Mouse (Mus musculus) spleen, adult 2 months (tissue): ENCODE measurements around the gene Egr4. TPM values are rescaled to one million over a fixed set of nuclear protein-coding genes. Genes with fewer than 3 reads are reported as not detected.

Source experiments
- DNase-seq, 2 experiments: peaks; one replicate each; pipeline versions ENCODE4 v3.0.0 to v3.0.0-alpha.2; 2012 to 2021; ENCODE audit warnings: low spot score in 2 of 2, low read depth in 1 of 2
- H3K27ac ChIP-seq: fragments of 200-500 bp; 2 replicates; pipeline ENCODE4 v1.5.1; 2012; ENCODE audit warnings: low read length, inconsistent platforms; ENCODE audit not compliant: insufficient read depth
- H3K27me3 ChIP-seq: fragments of 200-500 bp; 2 replicates; pipeline ENCODE4 v1.6.1; 2012; ENCODE audit warnings: mild to moderate bottlenecking, moderate library complexity, low read length, inconsistent platforms; ENCODE audit not compliant: control insufficient read depth, insufficient read depth
- H3K36me3 ChIP-seq: fragments of 200-500 bp; 2 replicates; pipeline ENCODE4 v1.6.1; 2012; ENCODE audit warnings: mild to moderate bottlenecking, low read length, inconsistent platforms; ENCODE audit not compliant: control insufficient read depth, insufficient read depth
- H3K4me1 ChIP-seq: fragments of 200-500 bp; 2 replicates; pipeline ENCODE4 v1.6.1; 2011; ENCODE audit warnings: inconsistent platforms; ENCODE audit not compliant: control insufficient read depth, insufficient read depth, insufficient read length
- H3K4me3 ChIP-seq: fragments of 200-500 bp; 2 replicates; pipeline ENCODE4 v1.5.1; 2011; ENCODE audit warnings: mild to moderate bottlenecking, inconsistent platforms; ENCODE audit not compliant: insufficient read depth, insufficient read length; ENCODE audit errors: extremely low read depth
- CTCF ChIP-seq: fragments of 200-500 bp; IDR thresholded peaks from 2 replicates; pipeline ENCODE4 v1.5.1; 2011; ENCODE audit warnings: mild to moderate bottlenecking, inconsistent platforms; ENCODE audit not compliant: insufficient read depth, insufficient read length, insufficient replicate concordance; ENCODE audit errors: extremely low read depth
- POLR2A ChIP-seq: fragments of 200-500 bp; IDR thresholded peaks from 2 replicates; pipeline ENCODE4 v1.6.1; 2011; ENCODE audit warnings: low read depth, low read length, inconsistent platforms
- WGBS: fragments of 180-500 bp; shearing (Covaris S2); methylation state at CpG from one replicate; pipeline ENCODE4 v1.1.7; 2018; 5-methylcytosine and 5-hydroxymethylcytosine counted together
- polyA plus RNA-seq: library from polyadenylated mRNA; depleted of rRNA; stranded (reverse); fragments of >200 nt; gene quantifications from 2 replicates; pipeline ENCODE4 v1.2.3, GENCODE M21; 2012

The Egr4 gene
- polyA plus RNA-seq, 1 experiment = 0.04 TPM

DNA sequence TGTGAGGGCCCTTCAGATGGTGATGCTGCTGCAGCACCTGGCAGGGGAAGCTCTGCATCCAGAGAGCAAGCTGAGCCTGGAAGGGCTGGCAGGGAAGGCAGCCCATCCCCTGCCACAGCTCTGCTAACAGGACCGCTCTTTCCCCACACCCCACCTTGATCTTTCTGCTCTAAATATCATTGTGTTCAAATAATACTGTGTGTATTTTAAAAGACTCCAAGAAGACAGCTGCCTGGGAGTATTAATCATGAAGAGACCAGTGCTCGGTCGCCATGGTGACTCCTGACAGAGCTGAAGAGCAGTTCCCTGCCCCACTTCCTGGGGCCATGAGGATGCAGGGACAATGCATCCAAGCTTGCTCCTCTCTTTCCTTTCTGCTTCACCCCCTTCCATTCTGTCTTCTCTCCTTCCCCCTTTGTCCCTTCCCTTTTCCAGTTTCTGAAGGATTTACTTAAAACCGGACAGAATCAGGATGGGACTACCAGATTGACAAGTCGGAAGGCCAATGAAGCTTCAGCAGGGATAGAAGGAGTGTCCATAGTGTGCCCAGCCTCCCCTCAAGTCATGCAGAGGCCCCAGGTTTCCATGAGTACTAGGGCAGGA is 4.8 kb upstream of the Egr4 start:
- no peak for TF ChIP-seq POLR2A
- no peak for TF ChIP-seq CTCF
- no peak for DNase-seq
- no peaks in the 10 kb centered on the region for H3K36me3 ChIP-seq
- H3K4me3 ChIP-seq = no peak overlapping the region
- H3K4me1 ChIP-seq = peaks cover 5% of the 10 kb centered on the region; the same call in 1 of the 2 replicates
- no peak overlapping the region for H3K27ac ChIP-seq
- 57% methylated on average over 5 of the region's 5 CpGs for WGBS
- peaks cover 5% of the 10 kb centered on the region for H3K27me3 ChIP-seq

DNA sequence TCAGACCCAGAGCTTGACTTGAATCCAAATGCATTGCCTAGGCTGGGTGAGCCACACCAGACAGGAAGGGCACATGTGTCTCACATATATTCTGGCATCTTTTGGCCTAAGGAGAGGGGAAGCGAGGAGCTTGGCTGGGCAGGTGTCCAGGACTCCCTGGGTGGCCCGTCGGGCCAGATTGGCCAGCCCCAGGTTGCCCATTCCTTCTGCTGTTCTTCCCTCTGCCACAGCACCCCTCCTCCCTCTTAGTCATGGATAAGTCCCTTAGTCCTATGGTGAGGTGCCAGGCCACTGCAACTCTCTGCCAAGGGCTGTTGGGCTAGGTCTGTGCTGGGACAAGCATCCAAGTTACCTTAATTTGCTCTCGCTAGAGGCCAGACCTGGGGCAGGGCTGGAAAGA is 2.6 kb upstream of the Egr4 start:
- H3K27me3 ChIP-seq = peaks cover 22% of the 10 kb centered on the region
- no peak overlapping the region for H3K27ac ChIP-seq
- peaks cover 15% of the 10 kb centered on the region; the same call in 1 of the 2 replicates for H3K4me1 ChIP-seq
- no peaks in the 10 kb centered on the region for H3K36me3 ChIP-seq
- WGBS = 89% methylated on average over 4 of the region's 4 CpGs
- DNase-seq = no peak
- TF ChIP-seq CTCF (no peak), POLR2A (no peak)
- H3K4me3 ChIP-seq = no peak overlapping the region

DNA sequence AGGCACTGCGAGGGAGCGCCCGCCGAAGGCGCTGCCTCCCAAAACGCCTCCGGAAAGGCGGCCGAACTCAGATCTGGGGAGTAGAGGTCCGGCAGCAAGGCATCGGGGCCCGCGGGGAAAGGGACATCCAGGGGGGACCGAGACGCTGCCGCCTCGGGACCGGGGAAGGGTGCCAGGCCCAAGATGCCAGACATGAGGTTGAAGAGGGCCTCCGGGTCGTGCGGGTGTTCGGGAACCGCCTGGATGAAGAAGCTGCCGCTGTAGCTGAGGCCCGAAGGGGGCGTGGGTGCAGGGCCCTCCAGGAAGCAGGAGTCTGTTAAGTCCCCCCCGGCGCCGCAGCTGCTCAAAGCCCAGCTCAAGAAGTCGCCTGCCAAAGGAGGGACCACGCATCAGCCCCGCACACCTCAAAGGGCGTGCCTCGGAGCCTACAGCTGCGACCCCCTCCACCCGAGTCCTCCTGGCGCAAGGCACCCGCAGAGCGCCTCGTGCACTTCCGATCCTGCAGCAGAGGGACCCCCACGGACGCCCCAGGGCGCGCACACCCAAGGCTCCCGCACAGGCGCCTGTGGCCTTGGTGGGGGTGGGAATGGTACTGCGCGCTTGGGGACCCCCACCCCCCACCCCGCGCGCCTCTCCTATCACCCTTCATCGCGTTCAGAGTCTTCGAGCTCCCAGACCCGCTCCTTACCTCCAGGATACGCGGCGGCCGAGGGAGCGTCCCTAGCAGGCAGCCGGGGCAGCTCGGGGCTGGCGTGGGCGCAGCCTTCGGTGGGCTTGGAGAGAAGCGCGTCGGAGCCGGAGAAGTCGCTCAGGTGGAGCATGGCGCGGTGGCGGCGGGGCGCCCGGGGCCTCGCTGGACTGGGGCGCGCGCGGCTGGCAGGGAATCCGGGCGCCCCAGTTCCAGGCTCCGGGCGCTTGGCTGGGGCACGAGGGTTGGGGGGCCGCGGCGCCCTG is 535 bp downstream of the Egr4 start:
- H3K27ac ChIP-seq = no peak overlapping the region
- DNase-seq = no peak
- 4% methylated on average over 87 of the region's 90 CpGs for WGBS
- H3K4me1 ChIP-seq = peaks cover 15% of the 10 kb centered on the region; the same call in 1 of the 2 replicates
- H3K27me3 ChIP-seq = peaks cover 24% of the 10 kb centered on the region
- no peak overlapping the region; the same call in 1 of the 2 replicates for H3K4me3 ChIP-seq
- no peaks in the 10 kb centered on the region for H3K36me3 ChIP-seq
- TF ChIP-seq CTCF = no peak
- TF ChIP-seq POLR2A = no peak

DNA sequence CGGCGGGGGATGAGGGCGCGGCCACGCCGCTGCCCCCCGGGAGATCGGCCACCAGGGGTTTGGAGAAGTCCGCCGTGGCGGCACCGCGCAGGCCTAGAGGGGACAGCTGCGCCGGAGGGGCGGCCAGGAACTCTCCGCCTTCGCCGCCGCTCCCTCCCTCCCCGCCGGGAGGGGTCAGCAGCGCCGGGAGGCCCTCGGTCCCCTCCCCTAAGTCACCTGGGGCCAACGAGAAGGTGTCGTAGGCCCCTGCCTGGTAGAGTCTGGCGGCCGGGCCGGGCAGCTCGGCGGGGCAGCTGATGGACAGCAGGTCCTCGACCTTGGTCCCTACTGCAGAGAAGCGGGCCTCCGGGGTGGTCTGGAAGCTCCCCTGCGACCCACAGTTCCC is 1.3 kb downstream of the Egr4 start:
- Histone ChIP-seq H3K36me3 (no peaks in the 10 kb centered on the region), H3K4me3 (no peak overlapping the region), H3K27ac (no peak overlapping the region), H3K27me3 (peaks cover 24% of the 10 kb centered on the region), H3K4me1 (peaks cover 15% of the 10 kb centered on the region; the same call in 1 of the 2 replicates)
- 4% methylated on average over 36 of the region's 36 CpGs for WGBS
- DNase-seq = no peak
- no peak for TF ChIP-seq CTCF

DNA sequence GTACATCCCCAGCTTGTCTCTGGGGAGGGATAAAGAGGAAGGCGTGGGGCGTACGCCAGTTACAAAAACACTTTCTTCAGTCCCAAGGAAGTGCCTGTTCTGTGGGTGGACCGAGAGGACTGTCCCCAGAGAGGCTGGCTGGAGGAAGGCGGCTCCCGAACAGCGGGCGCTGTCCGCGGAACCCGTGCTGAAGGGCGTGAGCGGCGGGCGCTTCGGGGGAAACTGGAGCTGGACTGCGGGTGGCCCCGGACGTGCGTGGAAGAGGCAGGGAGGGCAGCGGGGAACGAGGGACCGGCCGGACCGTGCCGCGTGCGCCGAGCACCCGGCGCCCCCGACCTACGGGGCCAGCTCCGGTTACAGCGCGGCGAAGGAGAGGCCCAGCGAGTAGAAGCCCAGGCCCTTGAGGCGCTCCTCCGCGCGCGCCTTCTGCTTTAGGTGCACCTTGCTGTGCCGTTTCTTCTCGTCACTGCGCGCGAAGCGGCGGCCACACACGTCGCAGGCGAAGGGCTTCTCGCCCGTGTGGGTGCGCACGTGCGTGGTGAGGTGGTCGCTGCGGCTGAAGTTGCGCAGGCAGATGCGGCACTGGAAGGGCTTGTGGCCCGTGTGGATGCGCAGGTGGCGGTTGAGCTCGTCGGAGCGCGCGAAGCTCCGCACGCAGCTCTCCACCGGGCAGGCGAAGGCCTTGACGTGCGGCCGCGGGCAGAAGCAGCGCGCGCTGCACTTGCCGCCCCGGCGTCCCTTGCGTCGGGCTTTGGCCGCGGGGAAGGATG is 1.9 kb downstream of the Egr4 start:
- WGBS = 3% methylated on average over 88 of the region's 88 CpGs
- TF ChIP-seq CTCF = no peak
- no peak for TF ChIP-seq POLR2A
- H3K36me3 ChIP-seq = no peaks in the 10 kb centered on the region

DNA sequence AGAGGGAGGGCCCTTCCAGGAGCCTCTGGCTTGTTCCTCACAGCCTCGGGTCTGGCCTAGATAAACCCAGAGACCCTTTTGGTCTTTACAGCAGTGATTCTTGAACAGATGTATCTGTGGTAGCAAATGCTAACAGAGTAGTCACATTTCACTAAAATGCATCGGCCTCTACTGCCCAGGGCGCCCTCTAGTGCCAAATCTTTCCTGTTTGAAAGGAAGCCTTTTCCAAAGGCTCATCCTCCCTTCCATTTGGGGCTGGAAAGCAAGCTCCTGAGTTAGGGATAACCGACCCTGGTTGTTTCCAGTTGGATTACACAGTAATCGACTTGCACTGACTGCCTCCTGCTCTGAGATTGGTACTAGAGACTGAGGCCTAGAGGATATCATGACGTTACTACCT is 2.9 kb downstream of the Egr4 start:
- 6% methylated on average over 6 of the region's 6 CpGs for WGBS
- peaks cover 24% of the 10 kb centered on the region for H3K27me3 ChIP-seq
- H3K4me3 ChIP-seq = no peak overlapping the region
- H3K36me3 ChIP-seq = no peaks in the 10 kb centered on the region
- no peak for DNase-seq
- H3K4me1 ChIP-seq = peaks cover 15% of the 10 kb centered on the region; the same call in 1 of the 2 replicates
- TF ChIP-seq POLR2A (no peak), CTCF (no peak)
- no peak overlapping the region for H3K27ac ChIP-seq

More for the DNA sequence above, 1.9 kb downstream of the Egr4 start:
- Histone ChIP-seq H3K27ac (no peak overlapping the region), H3K4me1 (peaks cover 15% of the 10 kb centered on the region; the same call in 1 of the 2 replicates), H3K4me3 (no peak overlapping the region), H3K27me3 (peaks cover 24% of the 10 kb centered on the region)
- DNase-seq = no peak
